Mouse (Mus musculus) megakaryocyte, embryonic 14.5 days (primary cell): Measurements from ENCODE around the gene Btn1a1. TPM values are rescaled to one million over a fixed set of nuclear protein-coding genes. Genes with fewer than 3 reads are reported as not detected.

Source experiments
- H3K27me3 ChIP-seq: replicated peaks from 2 replicates; pipeline ENCODE3; 2012; ENCODE audit warnings: inconsistent platforms
- H3K36me3 ChIP-seq: replicated peaks from 2 replicates; pipeline ENCODE3; 2012; ENCODE audit warnings: low read length, inconsistent platforms, mixed read lengths
- H3K4me1 ChIP-seq: 2 replicates; pipeline ENCODE4 v1.6.1; 2012; ENCODE audit warnings: inconsistent platforms
- H3K4me3 ChIP-seq: replicated peaks from 2 replicates; pipeline ENCODE3; 2012; ENCODE audit warnings: moderate library complexity, mild to moderate bottlenecking, inconsistent platforms
- H3K9me3 ChIP-seq: 2 replicates; pipeline ENCODE4 v1.6.1; 2012; ENCODE audit warnings: inconsistent platforms
- FLI1 ChIP-seq: IDR thresholded peaks from 2 replicates; pipeline ENCODE4 v1.6.1; 2012; ENCODE audit warnings: low read length, inconsistent platforms, mixed read lengths
- GATA1 ChIP-seq: IDR thresholded peaks from 3 replicates; pipeline ENCODE4 v1.6.1; 2012; ENCODE audit warnings: mixed read lengths, low read length, inconsistent platforms, borderline replicate concordance
- polyA plus RNA-seq: library from polyadenylated mRNA; stranded (reverse); fragments of >175 nt; gene quantifications from 2 replicates; pipeline ENCODE4 v1.2.3, GENCODE M21; 2012; ENCODE audit warnings: low replicate concordance; ENCODE audit not compliant: insufficient read depth

The Btn1a1 gene
- polyA plus RNA-seq, 1 experiment = not detected

DNA sequence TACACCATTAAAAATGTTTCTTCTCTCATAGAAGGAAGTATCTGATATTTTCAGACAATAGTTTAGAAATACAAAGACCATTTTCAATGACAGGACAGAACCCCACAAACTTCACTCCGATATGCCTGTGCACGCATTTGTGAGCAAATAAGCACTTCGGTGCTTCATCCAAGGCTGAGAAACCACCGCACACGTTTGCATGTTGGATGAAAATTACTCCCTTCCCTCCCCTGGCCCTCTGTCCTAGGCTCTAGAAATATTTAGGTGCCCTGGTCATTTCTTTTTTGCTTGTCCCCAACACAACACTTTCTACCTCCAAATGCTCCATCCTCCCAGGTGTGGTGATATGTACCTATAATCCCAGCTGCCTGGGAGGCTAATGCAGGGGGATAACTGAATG is 35.8 kb upstream of the Btn1a1 start:
- peak overlapping the region; percentile 73 for H3K4me3 ChIP-seq
- no peaks in the 10 kb centered on the region for H3K36me3 ChIP-seq
- peaks cover 76% of the 10 kb centered on the region for H3K4me1 ChIP-seq
- no peaks in the 10 kb centered on the region for H3K27me3 ChIP-seq
- no peak for TF ChIP-seq GATA1
- no peak for TF ChIP-seq FLI1
- no peaks in the 10 kb centered on the region for H3K9me3 ChIP-seq

DNA sequence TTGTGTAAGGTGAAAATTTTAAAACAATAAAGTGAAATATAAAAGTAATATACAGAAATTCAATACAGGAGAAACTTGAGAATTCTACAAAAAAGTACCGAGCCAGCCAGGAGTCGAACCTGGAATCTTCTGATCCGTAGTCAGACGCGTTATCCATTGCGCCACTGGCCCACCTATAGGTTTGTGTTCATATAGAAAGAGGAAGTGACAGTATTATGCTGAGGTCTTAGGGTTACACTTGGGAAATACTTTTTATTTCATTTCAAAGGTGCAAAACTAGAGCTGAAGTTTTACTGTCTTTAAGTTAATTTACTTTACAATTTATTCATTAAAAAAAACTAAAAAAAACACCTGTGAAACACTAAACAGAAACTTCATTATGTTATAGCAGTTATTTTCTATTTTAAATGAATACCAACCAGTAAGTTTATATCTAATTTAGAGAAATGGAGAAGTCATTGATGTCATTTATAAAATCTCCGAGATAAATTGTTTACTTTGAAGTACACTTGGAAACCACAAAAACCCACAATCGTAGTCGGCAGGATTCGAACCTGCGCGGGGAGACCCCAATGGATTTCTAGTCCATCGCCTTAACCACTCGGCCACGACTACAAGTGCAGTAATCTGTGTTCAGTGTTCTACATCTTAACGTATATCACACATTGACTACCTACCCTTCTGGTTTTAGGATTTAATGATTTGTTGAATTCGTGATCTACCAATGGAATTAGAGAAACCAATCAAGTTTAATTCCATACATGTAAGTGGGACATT is 34.9 kb upstream of the Btn1a1 start:
- peaks cover 6% of the 10 kb centered on the region; the same call in 1 of the 2 replicates for H3K9me3 ChIP-seq
- peak overlapping the region; percentile 46 for H3K4me3 ChIP-seq
- H3K36me3 ChIP-seq = no peaks in the 10 kb centered on the region
- TF ChIP-seq GATA1 (no peak), FLI1 (no peak)
- H3K27me3 ChIP-seq = peaks cover under 1% of the 10 kb centered on the region
- H3K4me1 ChIP-seq = peaks cover 68% of the 10 kb centered on the region

DNA sequence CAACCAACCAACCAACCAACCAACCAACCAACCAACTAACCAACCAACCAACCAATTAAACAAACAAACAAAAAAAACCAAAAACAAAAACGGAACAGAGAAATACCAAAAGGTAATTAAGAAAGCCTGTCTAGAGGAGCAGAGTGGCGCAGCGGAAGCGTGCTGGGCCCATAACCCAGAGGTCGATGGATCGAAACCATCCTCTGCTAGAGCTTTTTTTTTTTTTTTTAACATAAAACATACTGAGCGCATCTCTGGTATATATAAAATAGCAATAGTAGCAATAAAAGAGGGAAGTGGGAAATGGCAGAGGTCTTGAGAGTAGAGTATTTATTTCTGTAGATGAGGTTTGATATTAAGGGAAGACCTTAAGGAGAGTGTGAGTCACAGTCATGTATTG is 34.2 kb upstream of the Btn1a1 start:
- H3K36me3 ChIP-seq = no peaks in the 10 kb centered on the region
- peaks cover 61% of the 10 kb centered on the region for H3K4me1 ChIP-seq
- peak overlapping the region; percentile 14 for H3K4me3 ChIP-seq
- peaks cover 2% of the 10 kb centered on the region for H3K27me3 ChIP-seq
- peaks cover 7% of the 10 kb centered on the region; the same call in 1 of the 2 replicates for H3K9me3 ChIP-seq
- TF ChIP-seq GATA1 (no peak), FLI1 (no peak)

DNA sequence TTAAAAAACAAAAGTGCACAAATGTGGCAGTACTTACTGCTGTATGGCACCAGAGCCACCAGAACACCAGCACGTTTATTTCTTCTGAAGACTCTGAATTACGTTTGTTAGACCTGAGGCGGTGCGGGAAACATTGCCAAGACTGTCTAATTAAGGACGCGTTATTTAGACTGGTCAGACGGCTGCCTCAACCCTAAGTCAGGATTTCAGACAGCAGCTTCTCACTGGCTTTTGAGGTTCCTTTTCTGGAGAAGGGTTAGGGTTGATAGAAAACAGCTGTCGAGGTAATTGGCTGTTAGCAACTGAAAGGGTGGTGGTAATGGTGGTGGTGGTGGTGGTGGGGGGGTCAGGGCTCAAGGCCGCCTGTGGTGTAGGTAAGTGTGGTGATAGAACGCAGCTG is 33.0 kb upstream of the Btn1a1 start:
- H3K36me3 ChIP-seq = no peaks in the 10 kb centered on the region
- H3K27me3 ChIP-seq = peaks cover 2% of the 10 kb centered on the region
- peak overlapping the region; percentile 85 for H3K4me3 ChIP-seq
- TF ChIP-seq GATA1 = no peak
- TF ChIP-seq FLI1 = no peak
- H3K4me1 ChIP-seq = peaks cover 49% of the 10 kb centered on the region
- peaks cover 7% of the 10 kb centered on the region; the same call in 1 of the 2 replicates for H3K9me3 ChIP-seq

DNA sequence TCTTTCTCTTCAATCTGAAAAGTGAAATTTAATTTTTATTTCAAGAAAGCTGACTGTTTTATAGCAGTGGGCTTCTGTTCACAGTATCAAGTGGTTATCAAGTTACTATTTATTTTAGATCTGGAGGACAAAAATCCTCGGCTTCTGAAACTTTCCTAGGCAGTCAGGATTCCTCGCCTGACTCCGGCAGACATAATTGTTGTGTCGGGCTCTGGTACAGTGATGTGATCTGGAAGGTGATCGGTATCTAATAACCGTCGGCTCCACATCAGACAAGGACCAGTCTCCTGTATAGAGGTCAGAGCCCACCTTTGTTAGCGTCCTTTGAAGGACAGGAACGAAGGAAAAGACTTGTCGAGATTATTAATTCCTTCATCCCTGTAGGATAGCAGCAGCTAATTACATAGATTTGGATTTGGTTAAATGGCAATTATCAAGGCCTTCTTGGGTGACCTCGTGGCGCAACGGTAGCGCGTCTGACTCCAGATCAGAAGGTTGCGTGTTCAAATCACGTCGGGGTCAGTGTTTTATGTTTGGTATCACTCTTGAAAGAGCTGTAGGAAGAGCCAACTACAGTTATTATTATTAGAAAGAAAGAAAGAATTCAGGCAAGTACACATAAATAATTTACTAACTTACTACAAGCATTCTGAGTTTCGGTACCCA is 32.1 kb upstream of the Btn1a1 start:
- H3K4me1 ChIP-seq = peaks cover 42% of the 10 kb centered on the region

DNA sequence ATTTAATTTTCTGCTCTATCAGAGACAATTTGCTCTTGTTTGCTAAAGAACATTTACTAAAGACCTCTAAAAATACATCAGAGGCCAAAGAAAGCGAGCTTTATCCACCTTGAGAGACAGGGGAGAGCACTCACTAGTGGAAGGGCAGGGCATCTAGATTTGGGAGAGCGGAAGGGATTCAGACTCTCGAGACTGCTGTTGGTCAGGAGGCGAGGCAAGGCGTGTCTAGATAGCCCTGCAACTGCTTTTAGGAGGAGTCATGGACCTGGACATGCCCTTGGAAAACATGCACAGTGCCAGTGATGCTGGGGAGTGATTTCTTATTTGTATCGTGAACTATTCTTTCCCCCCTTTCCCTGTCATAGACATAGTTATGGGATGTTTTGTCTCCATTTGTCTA is 29.8 kb upstream of the Btn1a1 start:
- TF ChIP-seq FLI1 = no peak
- no peak for TF ChIP-seq GATA1
- H3K4me1 ChIP-seq = peaks cover 29% of the 10 kb centered on the region

More for the DNA sequence above, 32.1 kb upstream of the Btn1a1 start:
- Histone ChIP-seq H3K27me3 (peaks cover 2% of the 10 kb centered on the region), H3K9me3 (peaks cover 7% of the 10 kb centered on the region; the same call in 1 of the 2 replicates), H3K4me3 (peak overlapping the region; percentile 85), H3K36me3 (no peaks in the 10 kb centered on the region)
- no peak for TF ChIP-seq GATA1
- no peak for TF ChIP-seq FLI1

DNA sequence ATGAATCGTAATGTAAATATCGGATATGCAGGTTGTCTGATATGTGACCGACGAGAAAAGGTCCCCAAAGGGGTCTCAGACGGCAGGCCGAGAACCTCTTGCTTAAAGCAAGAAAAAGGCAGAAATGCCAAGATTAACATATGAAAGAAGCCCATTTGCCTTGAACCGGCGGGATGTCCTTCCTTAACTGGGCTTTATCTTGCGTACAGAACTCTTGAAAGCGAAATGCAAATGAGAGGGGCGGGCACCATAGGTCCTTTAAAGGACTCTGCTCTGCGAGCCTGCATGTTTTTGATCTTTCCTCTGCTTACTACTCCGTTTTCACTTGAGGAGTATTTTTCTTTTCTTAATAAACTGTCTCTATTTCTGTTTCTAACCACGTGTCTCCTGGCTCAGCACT is 26.3 kb upstream of the Btn1a1 start:
- Histone ChIP-seq H3K4me3 (peak overlapping the region; percentile 64), H3K4me1 (peaks cover 22% of the 10 kb centered on the region), H3K9me3 (peaks cover 7% of the 10 kb centered on the region; the same call in 1 of the 2 replicates), H3K27me3 (peaks cover 19% of the 10 kb centered on the region), H3K36me3 (no peaks in the 10 kb centered on the region)
- TF ChIP-seq GATA1 (no peak), FLI1 (no peak)

More for the DNA sequence above, 29.8 kb upstream of the Btn1a1 start:
- Histone ChIP-seq H3K27me3 (peaks cover 2% of the 10 kb centered on the region), H3K4me3 (no peak overlapping the region), H3K9me3 (peaks cover 7% of the 10 kb centered on the region; the same call in 1 of the 2 replicates), H3K36me3 (no peaks in the 10 kb centered on the region)

DNA sequence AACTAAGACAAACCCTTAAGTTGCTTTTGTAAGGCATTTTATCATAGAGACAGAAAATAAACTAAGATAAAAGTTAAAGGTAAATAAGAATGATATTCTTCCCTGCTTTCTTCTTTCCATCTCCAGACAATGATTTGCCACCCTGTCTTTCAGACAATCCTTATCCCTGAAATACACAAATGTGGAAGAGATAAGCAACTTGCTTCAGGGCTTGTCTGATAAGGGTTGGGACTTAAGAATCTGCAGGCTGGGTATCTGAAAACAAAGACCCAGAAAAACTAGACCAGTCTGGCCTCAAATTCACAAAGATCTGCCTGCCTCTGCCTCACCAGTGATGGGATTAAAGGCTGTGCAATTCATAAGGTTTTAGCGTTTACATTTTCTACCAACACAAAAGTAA is 25.6 kb upstream of the Btn1a1 start:
- no peak for TF ChIP-seq FLI1
- TF ChIP-seq GATA1 = no peak
- no peak overlapping the region for H3K4me3 ChIP-seq
- peaks cover 25% of the 10 kb centered on the region for H3K27me3 ChIP-seq
- peaks cover 7% of the 10 kb centered on the region; the same call in 1 of the 2 replicates for H3K9me3 ChIP-seq
- peaks cover 23% of the 10 kb centered on the region for H3K4me1 ChIP-seq
- no peaks in the 10 kb centered on the region for H3K36me3 ChIP-seq

DNA sequence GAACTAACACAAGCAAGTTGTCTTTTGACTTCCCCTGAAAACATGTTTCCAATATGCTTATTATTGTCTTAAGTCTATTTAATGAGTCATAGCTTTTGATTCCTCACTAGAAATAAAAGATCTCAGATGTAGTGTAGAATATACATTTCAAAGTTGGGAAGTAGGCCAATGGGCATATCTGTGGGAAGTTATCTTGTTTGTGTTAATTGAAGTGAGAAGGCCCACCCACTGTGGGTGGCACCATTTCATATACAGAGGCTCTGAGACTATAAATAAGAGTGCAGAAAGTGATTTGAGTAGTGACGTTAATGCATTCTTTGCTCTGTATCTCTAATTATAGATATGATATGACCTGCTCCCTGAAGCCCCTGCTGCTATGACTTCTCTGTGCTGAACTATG is 25.2 kb upstream of the Btn1a1 start:
- Histone ChIP-seq H3K36me3 (no peaks in the 10 kb centered on the region), H3K4me1 (peaks cover 27% of the 10 kb centered on the region), H3K27me3 (peaks cover 29% of the 10 kb centered on the region), H3K4me3 (no peak overlapping the region), H3K9me3 (0 out of 2 replicates have a peak, but pooled peaks cover 3% of the 10 kb centered on the region)
- no peak for TF ChIP-seq GATA1
- TF ChIP-seq FLI1 = no peak
